Mouse (Mus musculus) midbrain, embryonic 11.5 days (tissue): ENCODE data around the gene Cenpb. TPM values are rescaled to one million over a fixed set of nuclear protein-coding genes. Genes with fewer than 3 reads are reported as not detected.
"Not testable (repeated sequence)": the region's sequence is repeated elsewhere in the genome, so short reads cannot be mapped to it uniquely, and the experiment has no call there.

Experiments used
- ATAC-seq: fragments of 200-750 bp; cut with Nextera tagmentation; 2 replicates; pipeline ENCODE4 v1.8.0; 2017; ENCODE audit warnings: moderate TSS enrichment, moderate library complexity; ENCODE audit not compliant: low FRiP score
- DNase-seq: peaks from one replicate; pipeline ENCODE4 v3.0.0; 2015; ENCODE audit warnings: low spot score; ENCODE audit errors: missing footprints
- H3K27ac ChIP-seq: fragments of 300-500 bp; sonication (generic); 2 replicates; pipeline ENCODE4 v1.5.1; 2014; ENCODE audit warnings: low read depth, low read length
- H3K27me3 ChIP-seq: fragments of 300-500 bp; sonication (generic); 2 replicates; pipeline ENCODE4 v1.6.1; 2014; ENCODE audit warnings: mild to moderate bottlenecking, low read length, moderate library complexity, mixed read lengths; ENCODE audit not compliant: control insufficient read depth, insufficient read depth
- H3K36me3 ChIP-seq: fragments of 300-500 bp; sonication (generic); 2 replicates; pipeline ENCODE4 v1.6.1; 2014; ENCODE audit warnings: mild to moderate bottlenecking, low read length, moderate library complexity, mixed read lengths; ENCODE audit not compliant: control insufficient read depth, insufficient read depth
- H3K4me1 ChIP-seq: fragments of 300-500 bp; sonication (generic); 2 replicates; pipeline ENCODE4 v1.6.1; 2014; ENCODE audit warnings: low read length; ENCODE audit not compliant: control insufficient read depth, insufficient read depth
- H3K4me2 ChIP-seq: fragments of 300-500 bp; sonication (generic); 2 replicates; pipeline ENCODE4 v1.6.1; 2014; ENCODE audit warnings: mild to moderate bottlenecking, moderate library complexity
- H3K4me3 ChIP-seq: fragments of 300-500 bp; sonication (generic); 2 replicates; pipeline ENCODE4 v1.5.1; 2014; ENCODE audit warnings: low read depth, low read length
- H3K9ac ChIP-seq: fragments of 300-500 bp; sonication (generic); 2 replicates; pipeline ENCODE4 v1.6.1; 2014; ENCODE audit warnings: low read length
- H3K9me3 ChIP-seq: fragments of 300-500 bp; sonication (generic); 2 replicates; pipeline ENCODE4 v1.6.1; 2016; ENCODE audit warnings: low read length; ENCODE audit not compliant: control insufficient read depth
- WGBS: fragments of 180-500 bp; shearing (Covaris S2); extraction: QIAGEN DNeasy Blood & Tissue Kit; methylation state at CpG from one replicate; pipeline ENCODE4 v1.1.7; 2014; 5-methylcytosine and 5-hydroxymethylcytosine counted together
- polyA plus RNA-seq: library from polyadenylated mRNA; unstranded; fragments of >200 nt; fragmentation: Nextera tagmentation; extraction: Ambion mirVana; gene quantifications from 2 replicates; pipeline ENCODE4 v1.2.1, GENCODE M21; 2014

Cenpb gene
- 8.7 and 9.5 TPM in 2 replicates for polyA plus RNA-seq

- peaks cover 33% of the 10 kb centered on the region for H3K4me1 ChIP-seq
- no peaks in the 10 kb centered on the region for H3K9me3 ChIP-seq
- no peaks in the 10 kb centered on the region for H3K36me3 ChIP-seq
- peak within 1 kb of the TSS; percentile 85 for H3K27ac ChIP-seq
- ATAC-seq (peak; percentile 85), DNase-seq (peak; percentile 99)
- 3% methylated on average over 37 of the region's 57 CpGs for WGBS
- H3K4me3 ChIP-seq, result peak within 1 kb of the TSS; percentile 84
- H3K4me2 ChIP-seq, result peak within 1 kb of the TSS; percentile 99
- H3K9ac ChIP-seq, result peak within 1 kb of the TSS; percentile 97
- H3K27me3 ChIP-seq, result no peaks in the 10 kb centered on the region
Measured at GRCm38 (mm10) chr2:131179990-131180587, at the start of gene Cenpb. TSS of gene Cenpb (minus strand) at chr2:131180067.

GRCm38 (mm10) chr2:131227243-131227642 lies 47.4 kb upstream of the Cenpb start:
- Histone ChIP-seq H3K4me2 (no peak overlapping the region), H3K9ac (no peak overlapping the region), H3K27me3 (no peaks in the 10 kb centered on the region), H3K27ac (no peak overlapping the region), H3K4me3 (no peak overlapping the region), H3K36me3 (no peaks in the 10 kb centered on the region), H3K9me3 (no peaks in the 10 kb centered on the region), H3K4me1 (no peaks in the 10 kb centered on the region)
- ATAC-seq (no peak), DNase-seq (no peak)
- 91% methylated on average over 3 of the region's 3 CpGs for WGBS

DNA sequence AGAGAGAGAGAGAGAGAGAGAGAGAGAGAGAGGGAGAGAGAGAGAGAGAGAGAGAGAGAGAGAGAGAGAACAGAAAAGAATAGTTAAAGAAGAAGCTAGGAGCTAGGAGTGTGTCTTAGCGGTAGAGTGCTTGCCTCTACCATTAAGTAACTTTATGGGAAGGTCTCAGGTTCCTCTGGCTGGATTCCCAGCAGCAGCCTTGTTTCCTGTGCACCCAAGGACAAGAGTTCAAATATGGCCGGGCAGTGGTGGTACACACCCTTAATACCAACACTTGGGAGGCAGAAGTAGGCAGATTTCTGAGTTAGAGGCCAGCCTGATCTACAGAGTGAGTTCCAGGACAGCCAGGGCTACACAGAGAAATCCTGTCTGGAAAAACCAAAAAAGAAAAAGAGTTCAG lies 46.8 kb upstream of the Cenpb start:
- not testable (repeated sequence) for H3K36me3 ChIP-seq, H3K27me3 ChIP-seq, H3K4me3 ChIP-seq, H3K9ac ChIP-seq, H3K4me2 ChIP-seq, H3K27ac ChIP-seq, DNase-seq, H3K4me1 ChIP-seq, H3K9me3 ChIP-seq, ATAC-seq
- 83% methylated on average over 2 of the region's 2 CpGs for WGBS

DNA sequence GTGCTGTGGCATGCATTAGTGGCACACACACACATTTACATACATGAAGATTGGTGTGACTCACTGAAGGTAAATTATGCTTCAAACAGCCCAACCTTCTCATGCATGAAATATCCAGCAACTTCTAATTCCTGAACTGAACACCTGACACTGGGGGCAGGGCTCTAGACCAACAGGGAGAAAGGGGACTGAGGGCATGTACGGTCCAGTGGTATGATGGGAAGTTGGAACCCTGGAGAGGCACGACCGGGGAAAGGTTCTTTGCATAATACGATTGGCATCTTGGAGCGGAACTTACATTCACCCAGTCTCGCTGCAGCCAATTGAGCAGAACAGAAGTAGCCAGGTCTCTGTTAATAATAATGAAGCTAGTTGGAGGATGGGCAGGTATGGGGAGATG lies 45.3 kb upstream of the Cenpb start:
- H3K9ac ChIP-seq, result no peak overlapping the region
- H3K4me1 ChIP-seq, result no peaks in the 10 kb centered on the region
- H3K27ac ChIP-seq, result no peak overlapping the region
- no peaks in the 10 kb centered on the region for H3K36me3 ChIP-seq
- ATAC-seq (no peak), DNase-seq (no peak)
- no peaks in the 10 kb centered on the region for H3K9me3 ChIP-seq
- no peaks in the 10 kb centered on the region for H3K27me3 ChIP-seq
- H3K4me3 ChIP-seq, result no peak overlapping the region
- no peak overlapping the region for H3K4me2 ChIP-seq
- WGBS, result 88% methylated on average over 6 of the region's 6 CpGs

DNA sequence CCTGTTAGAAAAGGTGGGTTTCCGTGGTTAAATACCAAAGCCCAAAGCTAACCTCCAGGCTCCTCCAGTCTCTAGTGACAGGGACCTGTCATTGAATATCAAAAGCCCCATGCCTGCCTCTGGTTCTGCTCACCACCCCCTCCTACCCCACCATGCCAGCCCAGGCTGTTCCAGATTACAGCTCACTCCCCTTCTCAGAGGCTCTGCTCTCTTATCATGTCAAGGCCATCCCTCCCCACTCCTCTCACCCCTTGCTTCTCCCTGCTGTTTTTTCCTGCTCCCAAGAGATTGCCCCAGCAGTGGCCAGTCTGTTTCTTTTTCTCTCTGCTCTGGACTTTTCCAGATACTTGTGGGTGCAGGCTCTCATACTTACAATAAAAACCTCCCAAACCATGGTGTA lies 43.7 kb upstream of the Cenpb start:
- ATAC-seq (no peak), DNase-seq (no peak)
- Histone ChIP-seq H3K27ac (no peak overlapping the region), H3K4me3 (no peak overlapping the region), H3K4me1 (no peaks in the 10 kb centered on the region), H3K36me3 (no peaks in the 10 kb centered on the region), H3K4me2 (no peak overlapping the region), H3K27me3 (no peaks in the 10 kb centered on the region), H3K9me3 (no peaks in the 10 kb centered on the region), H3K9ac (no peak overlapping the region)
- 73% methylated on average over 1 of the region's 1 CpGs for WGBS

DNA sequence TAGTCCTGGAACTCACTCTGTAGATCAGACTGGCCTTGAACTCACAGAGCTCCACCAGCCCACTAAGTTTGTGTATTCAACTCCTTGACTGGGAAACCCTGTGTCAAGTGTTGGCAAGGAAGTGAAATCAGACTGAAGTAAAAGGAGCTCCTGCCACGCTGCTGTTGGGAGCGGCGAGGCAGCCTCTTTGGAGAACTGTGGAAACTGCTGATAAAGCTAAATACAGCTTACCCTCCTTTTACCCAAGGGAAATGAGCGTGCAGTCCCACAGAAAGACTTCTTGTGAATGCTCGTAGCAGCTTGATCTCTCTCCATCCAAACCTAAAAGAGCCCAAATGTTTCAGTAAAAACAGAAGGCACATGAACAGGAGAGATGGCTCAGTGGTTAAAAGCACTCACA lies 42.7 kb upstream of the Cenpb start:
- no peak overlapping the region for H3K9ac ChIP-seq
- H3K4me2 ChIP-seq, result no peak overlapping the region
- H3K36me3 ChIP-seq, result no peaks in the 10 kb centered on the region
- no peaks in the 10 kb centered on the region for H3K27me3 ChIP-seq
- no peaks in the 10 kb centered on the region for H3K4me1 ChIP-seq
- no peak overlapping the region for H3K27ac ChIP-seq
- no peaks in the 10 kb centered on the region for H3K9me3 ChIP-seq
- ATAC-seq (no peak), DNase-seq (no peak)
- 69% methylated on average over 5 of the region's 5 CpGs for WGBS
- H3K4me3 ChIP-seq, result no peak overlapping the region

GRCm38 (mm10) chr2:131221853-131222515 lies 42.1 kb upstream of the Cenpb start:
- no peaks in the 10 kb centered on the region for H3K27me3 ChIP-seq
- DNase-seq, result no peak
- WGBS, result 87% methylated on average over 3 of the region's 3 CpGs

DNA sequence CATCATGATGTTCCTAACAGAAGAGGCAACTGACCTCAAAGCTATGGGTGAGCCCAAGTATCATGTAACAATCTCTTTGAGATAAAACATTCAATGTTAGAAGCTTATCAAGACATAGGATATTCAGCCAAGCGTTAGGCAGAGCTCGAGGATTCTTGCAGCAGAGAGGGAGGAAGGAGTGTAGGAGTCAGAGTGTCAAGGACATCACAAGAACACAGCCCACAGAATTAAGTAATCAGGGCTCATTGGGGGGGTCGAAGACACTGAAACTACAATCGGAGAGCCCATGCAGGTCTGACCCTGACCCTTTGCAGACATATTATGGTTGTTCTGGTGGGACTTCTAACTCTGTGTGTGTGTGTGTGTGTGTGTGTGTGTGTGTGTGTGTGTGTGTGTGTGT lies 40.2 kb upstream of the Cenpb start:
- no peak overlapping the region for H3K4me2 ChIP-seq
- WGBS, result 72% methylated on average over 4 of the region's 4 CpGs
- H3K9me3 ChIP-seq, result no peaks in the 10 kb centered on the region
- no peaks in the 10 kb centered on the region for H3K27me3 ChIP-seq
- DNase-seq (no peak), ATAC-seq (no peak)
- H3K9ac ChIP-seq, result no peak overlapping the region
- H3K36me3 ChIP-seq, result no peaks in the 10 kb centered on the region
- H3K4me3 ChIP-seq, result no peak overlapping the region
- H3K4me1 ChIP-seq, result no peaks in the 10 kb centered on the region
- no peak overlapping the region for H3K27ac ChIP-seq

More at GRCm38 (mm10) chr2:131221853-131222515, 42.1 kb upstream of the Cenpb start:
- H3K9me3 ChIP-seq, result no peaks in the 10 kb centered on the region
- no peaks in the 10 kb centered on the region for H3K4me1 ChIP-seq
- H3K36me3 ChIP-seq, result no peaks in the 10 kb centered on the region
- H3K4me2 ChIP-seq, result no peak overlapping the region
- no peak overlapping the region for H3K9ac ChIP-seq
- H3K4me3 ChIP-seq, result no peak overlapping the region
- no peak overlapping the region for H3K27ac ChIP-seq
- no peak for ATAC-seq

GRCm38 (mm10) chr2:131215941-131216858 lies 36.3 kb upstream of the Cenpb start:
- H3K9ac ChIP-seq, result no peak overlapping the region
- no peaks in the 10 kb centered on the region for H3K9me3 ChIP-seq
- H3K36me3 ChIP-seq, result no peaks in the 10 kb centered on the region
- no peaks in the 10 kb centered on the region for H3K27me3 ChIP-seq
- H3K4me3 ChIP-seq, result no peak overlapping the region
- no peak overlapping the region for H3K4me2 ChIP-seq
- 86% methylated on average over 7 of the region's 7 CpGs for WGBS
- DNase-seq (no peak), ATAC-seq (no peak)
- peaks cover under 1% of the 10 kb centered on the region; the same call in 1 of the 2 replicates for H3K4me1 ChIP-seq
- no peak overlapping the region for H3K27ac ChIP-seq
